In the genomic region with DNA sequence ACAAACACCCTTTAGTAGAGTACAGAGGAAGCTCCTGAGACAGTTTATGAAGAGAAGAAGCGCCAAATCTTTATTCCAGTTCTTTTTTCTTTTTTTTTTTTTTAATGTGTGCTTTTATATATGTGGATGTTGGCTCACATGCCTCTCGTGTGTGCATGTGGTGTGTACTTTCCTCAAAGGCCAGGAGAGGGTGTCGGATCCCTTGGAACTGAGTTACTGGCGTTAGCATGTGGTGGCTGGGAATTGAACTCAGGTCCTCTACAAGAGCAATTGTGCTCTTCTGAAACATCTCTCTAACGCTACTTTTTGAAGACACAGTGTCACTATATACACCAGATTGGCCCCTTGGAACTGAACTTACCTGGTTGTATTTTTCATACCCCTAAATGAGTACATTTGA, we compare ENCODE assay signal across 10 mouse cellular contexts. TPM values are rescaled to one million over a fixed set of nuclear protein-coding genes. Genes with fewer than 3 reads are reported as not detected.
DNase-seq lines count a peak whose midpoint lies in the region; ATAC-seq lines count a peak whose summit lies in the region.
"Had no signal": no experiment of that assay in that cellular context is flagged by ENCODE, and none has a peak within 500 bp of the region (broad histone marks: within the 10 kb centered on the region; RNA-seq: fewer than 3 reads in every experiment).

No protein-coding gene starts in this region.

- no peak for DNase-seq in heart, postnatal 36 days
- DNase-seq in ZHBTc4 (ENCODE audit: low read depth, low spot score), result peak; percentile 59
- DNase-seq in midbrain, embryonic 14.5 days, result no peak
- no peak for DNase-seq in left cerebral cortex, adult 11 months (ENCODE audit: low spot score)
- no peak for DNase-seq in gastrocnemius, postnatal 4 days (ENCODE audit: low spot score in 2 of 2)
- DNase-seq in gastrocnemius, postnatal 14 days, result no peak
- DNase-seq: lung, postnatal 36 days; thymus, postnatal 14 days had no signal

- no peaks in the 10 kb centered on the region for H3K9me3 ChIP-seq in heart, embryonic 14.5 days (ENCODE audit: control insufficient read depth, low read length)
- no peaks in the 10 kb centered on the region for H3K9me3 ChIP-seq in hindbrain, embryonic 15.5 days
- no peaks in the 10 kb centered on the region for H3K9me3 ChIP-seq in midbrain, embryonic 14.5 days (ENCODE audit: control insufficient read depth, low read length)

- peak overlapping the region in 1 of 2 experiments; percentile 97; a peak in 2 of 4 replicates for H3K4me3 ChIP-seq in heart, embryonic 14.5 days (ENCODE audit: control insufficient read depth in 1 of 2, insufficient read depth in 1 of 2, low read depth in 1 of 2, low read length in 2 of 2)
- peak overlapping the region; percentile 87 for H3K4me3 ChIP-seq in hindbrain, embryonic 15.5 days
- H3K4me3 ChIP-seq in midbrain, embryonic 14.5 days (replicated peaks; ENCODE audit: low read depth, low read length), result peak overlapping the region; percentile 88; the same call in 1 of the 2 replicates

- peak overlapping the region; percentile 67 for H3K4me2 ChIP-seq in heart, embryonic 14.5 days (ENCODE audit: low read length)
- peak overlapping the region; percentile 63 for H3K4me2 ChIP-seq in hindbrain, embryonic 15.5 days
- peak overlapping the region; percentile 92 for H3K4me2 ChIP-seq in midbrain, embryonic 14.5 days (ENCODE audit: low read length)

- WGBS in heart, embryonic 14.5 days, result 88% methylated on average over 5 of the region's 5 CpGs
- 80% methylated on average over 5 of the region's 5 CpGs for WGBS in hindbrain, embryonic 15.5 days
- 80% methylated on average over 5 of the region's 5 CpGs for WGBS in midbrain, embryonic 14.5 days

- no peak for ATAC-seq in heart, embryonic 14.5 days (ENCODE audit: insufficient number of reproducible peaks, insufficient read depth, low FRiP score, low read depth)
- no peak for ATAC-seq in hindbrain, embryonic 15.5 days (ENCODE audit: low FRiP score, low read depth)
- no peak for ATAC-seq in midbrain, embryonic 14.5 days (ENCODE audit: low FRiP score, low TSS enrichment)

- intact Hi-C loops in heart, postnatal 36 days (cut with DNase I), result loop anchor here (2.0 kb wide), 1 partner anchor 53 kb away; a partner anchor contains a TSS
- intact Hi-C loops in gastrocnemius, postnatal 14 days (cut with DNase I; ENCODE audit: low total_unique reads), result no loop called here

- peak overlapping the region; percentile 97; the same call in 1 of the 2 replicates for H3K9ac ChIP-seq in heart, embryonic 14.5 days (ENCODE audit: low read length)
- H3K9ac ChIP-seq in hindbrain, embryonic 15.5 days, result no peak overlapping the region
- H3K9ac ChIP-seq in midbrain, embryonic 14.5 days (replicated peaks; ENCODE audit: low read length), result no peak overlapping the region; the same call in 1 of the 2 replicates

- H3K27ac ChIP-seq in heart, embryonic 14.5 days (replicated peaks in 1 of 2; ENCODE audit: control insufficient read depth in 1 of 2, insufficient read depth in 1 of 2, low read depth in 2 of 2, low read length in 2 of 2), result no peak overlapping the region
- H3K27ac ChIP-seq in hindbrain, embryonic 15.5 days (replicated peaks), result no peak overlapping the region
- H3K27ac ChIP-seq in midbrain, embryonic 14.5 days (replicated peaks; ENCODE audit: low read depth, low read length), result no peak overlapping the region

- H3K36me3 ChIP-seq in heart, embryonic 14.5 days (ENCODE audit: control insufficient read depth, insufficient read depth, low read length), result peaks cover 56% of the 10 kb centered on the region
- H3K36me3 ChIP-seq in hindbrain, embryonic 15.5 days, result peaks cover 37% of the 10 kb centered on the region
- H3K36me3 ChIP-seq in midbrain, embryonic 14.5 days (ENCODE audit: control insufficient read depth, insufficient read depth, low read length), result peaks cover 38% of the 10 kb centered on the region

- peaks cover 9 to 10% of the 10 kb centered on the region in 2 experiments; a peak in 3 of 4 replicates for H3K4me1 ChIP-seq in heart, embryonic 14.5 days (ENCODE audit: control insufficient read depth in 2 of 2, insufficient read depth in 2 of 2, low read length in 2 of 2)
- H3K4me1 ChIP-seq in hindbrain, embryonic 15.5 days (replicated peaks), result peaks cover 17% of the 10 kb centered on the region
- H3K4me1 ChIP-seq in midbrain, embryonic 14.5 days (ENCODE audit: control insufficient read depth, insufficient read depth, low read length), result peaks cover 11% of the 10 kb centered on the region; the same call in 1 of the 2 replicates

- H3K27me3 ChIP-seq in heart, embryonic 14.5 days (ENCODE audit: control insufficient read depth, insufficient read depth, low read length), result no peaks in the 10 kb centered on the region
- H3K27me3 ChIP-seq in hindbrain, embryonic 15.5 days, result no peaks in the 10 kb centered on the region
- no peaks in the 10 kb centered on the region for H3K27me3 ChIP-seq in midbrain, embryonic 14.5 days (ENCODE audit: control insufficient read depth, insufficient read depth, low read length)

RNA-seq across cellular contexts. Expression of a gene that starts 2.3 kb away (rescaled TPM):
- polyA plus RNA-seq in heart, embryonic 14.5 days (2014; fragmentation: Nextera tagmentation; extraction: Ambion mirVana), result 14.9 and 16.4 TPM in 2 replicates
- total RNA-seq in heart, postnatal 36 days (2021), result 1 to 10 TPM; 4.4 to 6.3 TPM
- 12.9 and 14.0 TPM in 2 replicates for polyA plus RNA-seq in hindbrain, embryonic 15.5 days (2015; fragmentation: Nextera tagmentation; extraction: Ambion mirVana)
- 8.4 and 13.8 TPM in 2 replicates for polyA plus RNA-seq in midbrain, embryonic 14.5 days (2014; fragmentation: Nextera tagmentation; extraction: Ambion mirVana)
- 10 to 100 TPM; 13.9 TPM for total RNA-seq in gastrocnemius, postnatal 4 days (2021)
- 1 to 10 TPM; 3.9 to 4.8 TPM for total RNA-seq in gastrocnemius, postnatal 14 days (2021)

RNA-seq across cellular contexts. Expression of a gene that starts 28.2 kb away (rescaled TPM):
- 2.4 TPM in 1 of 2 replicates, not detected in the other for polyA plus RNA-seq in heart, embryonic 14.5 days (2014; fragmentation: Nextera tagmentation; extraction: Ambion mirVana)
- not detected for total RNA-seq in heart, postnatal 36 days (2021)
- 0.51 and 0.75 TPM in 2 replicates for polyA plus RNA-seq in hindbrain, embryonic 15.5 days (2015; fragmentation: Nextera tagmentation; extraction: Ambion mirVana)
- not detected in 2 replicates for polyA plus RNA-seq in midbrain, embryonic 14.5 days (2014; fragmentation: Nextera tagmentation; extraction: Ambion mirVana)
- 1 to 10 TPM in 1 of 2 experiments, under 1 TPM in 1; 0.39 to 1.4 TPM for total RNA-seq in gastrocnemius, postnatal 4 days (2021)
- not detected for total RNA-seq in gastrocnemius, postnatal 14 days (2021)

RNA-seq across cellular contexts. Expression of a gene that starts 45.1 kb away (rescaled TPM):
- polyA plus RNA-seq in heart, embryonic 14.5 days (2014; fragmentation: Nextera tagmentation; extraction: Ambion mirVana), result 58.6 and 62.3 TPM in 2 replicates
- total RNA-seq in heart, postnatal 36 days (2021), result 10 to 100 TPM; 17.9 to 18.5 TPM
- 70.6 and 72.9 TPM in 2 replicates for polyA plus RNA-seq in hindbrain, embryonic 15.5 days (2015; fragmentation: Nextera tagmentation; extraction: Ambion mirVana)
- polyA plus RNA-seq in midbrain, embryonic 14.5 days (2014; fragmentation: Nextera tagmentation; extraction: Ambion mirVana), result 58.1 and 68.0 TPM in 2 replicates
- 10 to 100 TPM; 24.2 to 30.3 TPM for total RNA-seq in gastrocnemius, postnatal 4 days (2021)
- 10 to 100 TPM; 18.9 to 20.6 TPM for total RNA-seq in gastrocnemius, postnatal 14 days (2021)

RNA-seq across cellular contexts. Expression of a gene that starts 53.6 kb away (rescaled TPM):
- 79.9 and 84.2 TPM in 2 replicates for polyA plus RNA-seq in heart, embryonic 14.5 days (2014; fragmentation: Nextera tagmentation; extraction: Ambion mirVana)
- 100 to 1,000 TPM; 316 to 318 TPM for total RNA-seq in heart, postnatal 36 days (2021)
- polyA plus RNA-seq in hindbrain, embryonic 15.5 days (2015; fragmentation: Nextera tagmentation; extraction: Ambion mirVana), result 181 and 201 TPM in 2 replicates
- polyA plus RNA-seq in midbrain, embryonic 14.5 days (2014; fragmentation: Nextera tagmentation; extraction: Ambion mirVana), result 144 and 159 TPM in 2 replicates
- total RNA-seq in gastrocnemius, postnatal 4 days (2021), result 100 to 1,000 TPM; 510 to 546 TPM
- 100 to 1,000 TPM; 451 to 486 TPM for total RNA-seq in gastrocnemius, postnatal 14 days (2021)
